Mouse (Mus musculus): ENCODE data around the gene Smndc1.

DNA sequence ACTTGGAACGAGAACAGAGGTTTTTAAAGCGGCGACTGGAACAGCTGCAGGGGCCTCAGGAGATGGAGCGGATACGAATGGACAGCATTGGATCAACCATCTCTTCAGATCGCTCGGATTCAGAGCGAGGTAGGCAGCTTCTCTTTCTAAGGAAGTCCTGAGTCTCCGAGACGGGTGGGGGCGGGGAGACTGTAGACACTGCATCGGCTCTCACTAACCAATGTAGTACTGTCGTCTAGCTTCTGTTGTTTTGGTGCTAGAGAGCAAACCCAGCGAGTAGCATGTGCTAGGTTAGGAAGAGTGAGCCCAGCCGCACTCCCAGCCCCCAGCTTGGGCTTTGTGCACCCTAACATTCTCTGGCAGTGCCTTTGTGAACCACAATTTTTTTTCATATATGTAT is 20.1 kb downstream of the Smndc1 start:
- TF ChIP-seq POLR2A (IDR thresholded peaks at IDR 0.05; ENCODE audit: borderline replicate concordance, insufficient read depth, low read length) = no peak
- TF ChIP-seq CTCF (IDR thresholded peaks at IDR 0.05; ENCODE audit: borderline replicate concordance, insufficient read depth, low read depth, low read length) = no peak

Data from cerebellum, adult 2 months (tissue).